Mouse (Mus musculus): Measurements from ENCODE around the gene Ccdc14. TPM values are rescaled to one million over a fixed set of nuclear protein-coding genes. Genes with fewer than 3 reads are reported as not detected.

Gene Ccdc14
- polyA plus RNA-seq, 1 experiment: 8.7 TPM

DNA sequence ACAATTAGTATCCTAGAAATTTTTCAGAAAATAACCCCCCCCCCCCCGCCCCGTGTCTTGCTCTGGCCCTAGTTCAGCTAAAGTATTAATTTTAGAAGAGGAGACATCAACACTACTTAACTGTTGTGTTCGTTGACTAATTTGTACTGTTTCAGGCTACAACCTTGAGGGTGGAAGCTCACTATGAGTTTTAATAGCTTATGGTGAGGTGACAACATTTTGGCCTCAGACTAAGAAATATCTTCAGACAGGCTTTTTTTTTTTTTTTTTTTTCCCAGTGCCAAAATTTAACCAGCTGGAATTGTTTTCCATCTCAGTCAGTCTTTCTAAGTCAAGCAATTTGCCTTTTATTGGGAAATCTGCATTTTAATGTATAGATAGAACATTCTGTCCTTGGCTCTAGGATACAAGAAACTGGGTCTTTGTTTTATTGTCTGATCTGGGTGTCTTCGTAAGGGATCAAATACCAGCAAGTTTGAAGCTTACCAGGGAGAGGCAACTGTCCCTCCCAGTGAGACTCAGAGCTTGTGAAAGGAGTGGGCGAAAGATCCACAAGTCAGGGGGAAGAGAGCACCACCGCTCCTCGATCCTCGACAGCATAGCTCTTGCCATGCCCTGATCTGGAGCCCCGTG lies 73.7 kb downstream of the Ccdc14 start:
- Histone ChIP-seq H3K4me1 (ENCODE audit: control insufficient read depth, insufficient read depth, low read length) (no peaks in the 10 kb centered on the region), H3K36me3 (ENCODE audit: control insufficient read depth, insufficient read depth, low read length) (no peaks in the 10 kb centered on the region), H3K27ac (ENCODE audit: control insufficient read depth, insufficient read depth, low read depth, low read length) (no peak overlapping the region), H3K4me3 (ENCODE audit: control insufficient read depth, low read depth, low read length) (no peak overlapping the region), H3K27me3 (ENCODE audit: control insufficient read depth, insufficient read depth, low read length) (no peaks in the 10 kb centered on the region)
- TF ChIP-seq POLR2A (IDR thresholded peaks at IDR 0.05; ENCODE audit: control insufficient read depth, low read depth, low read length) (no peak), CTCF (IDR thresholded peaks at IDR 0.05; ENCODE audit: control insufficient read depth, insufficient read depth, insufficient replicate concordance, low read depth, low read length) (no peak)

DNA sequence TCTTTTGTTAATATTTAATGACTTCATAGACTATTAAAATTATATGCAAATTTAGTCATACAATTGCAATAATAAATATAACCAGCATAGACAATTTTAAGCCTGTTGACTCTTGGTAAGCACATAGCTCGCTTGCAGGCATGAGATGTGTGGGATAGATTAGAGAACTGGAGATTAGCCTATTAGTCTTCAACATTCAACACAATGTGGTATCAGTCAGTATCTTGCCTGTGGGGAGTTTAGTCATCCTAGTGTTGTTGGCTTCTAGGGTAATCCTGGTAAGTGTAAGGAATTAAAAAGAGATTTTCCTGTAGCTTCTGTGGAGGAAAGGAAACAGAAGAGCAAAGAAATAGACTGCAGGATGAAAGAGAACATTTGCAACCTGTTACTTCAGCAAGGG lies 75.2 kb downstream of the Ccdc14 start:
- no peak for TF ChIP-seq POLR2A (IDR thresholded peaks at IDR 0.05; ENCODE audit: control insufficient read depth, low read depth, low read length)
- TF ChIP-seq CTCF (IDR thresholded peaks at IDR 0.05; ENCODE audit: control insufficient read depth, insufficient read depth, insufficient replicate concordance, low read depth, low read length): no peak
- H3K4me3 ChIP-seq (ENCODE audit: control insufficient read depth, low read depth, low read length): no peak overlapping the region
- no peaks in the 10 kb centered on the region for H3K4me1 ChIP-seq (ENCODE audit: control insufficient read depth, insufficient read depth, low read length)
- no peaks in the 10 kb centered on the region for H3K36me3 ChIP-seq (ENCODE audit: control insufficient read depth, insufficient read depth, low read length)
- no peak overlapping the region for H3K27ac ChIP-seq (ENCODE audit: control insufficient read depth, insufficient read depth, low read depth, low read length)
- no peaks in the 10 kb centered on the region for H3K27me3 ChIP-seq (ENCODE audit: control insufficient read depth, insufficient read depth, low read length)

- H3K27ac ChIP-seq (ENCODE audit: control insufficient read depth, insufficient read depth, low read depth, low read length): no peak overlapping the region
- H3K36me3 ChIP-seq (ENCODE audit: control insufficient read depth, insufficient read depth, low read length): no peaks in the 10 kb centered on the region
- no peaks in the 10 kb centered on the region for H3K4me1 ChIP-seq (ENCODE audit: control insufficient read depth, insufficient read depth, low read length)
- no peak overlapping the region for H3K4me3 ChIP-seq (ENCODE audit: control insufficient read depth, low read depth, low read length)
- no peaks in the 10 kb centered on the region for H3K27me3 ChIP-seq (ENCODE audit: control insufficient read depth, insufficient read depth, low read length)
- no peak for TF ChIP-seq CTCF (IDR thresholded peaks at IDR 0.05; ENCODE audit: control insufficient read depth, insufficient read depth, insufficient replicate concordance, low read depth, low read length)
- no peak for TF ChIP-seq POLR2A (IDR thresholded peaks at IDR 0.05; ENCODE audit: control insufficient read depth, low read depth, low read length)
Measured at GRCm38 (mm10) chr16:34766193-34766592, 75.8 kb downstream of the Ccdc14 start.

- Histone ChIP-seq H3K4me3 (ENCODE audit: control insufficient read depth, low read depth, low read length) (no peak overlapping the region), H3K36me3 (ENCODE audit: control insufficient read depth, insufficient read depth, low read length) (no peaks in the 10 kb centered on the region), H3K27me3 (ENCODE audit: control insufficient read depth, insufficient read depth, low read length) (no peaks in the 10 kb centered on the region), H3K4me1 (ENCODE audit: control insufficient read depth, insufficient read depth, low read length) (no peaks in the 10 kb centered on the region), H3K27ac (ENCODE audit: control insufficient read depth, insufficient read depth, low read depth, low read length) (no peak overlapping the region)
- TF ChIP-seq CTCF (IDR thresholded peaks at IDR 0.05; ENCODE audit: control insufficient read depth, insufficient read depth, insufficient replicate concordance, low read depth, low read length) (no peak), POLR2A (IDR thresholded peaks at IDR 0.05; ENCODE audit: control insufficient read depth, low read depth, low read length) (no peak)
Measured at GRCm38 (mm10) chr16:34767443-34767842, 77.0 kb downstream of the Ccdc14 start.

- Histone ChIP-seq H3K4me1 (ENCODE audit: control insufficient read depth, insufficient read depth, low read length) (no peaks in the 10 kb centered on the region), H3K27me3 (ENCODE audit: control insufficient read depth, insufficient read depth, low read length) (no peaks in the 10 kb centered on the region), H3K27ac (ENCODE audit: control insufficient read depth, insufficient read depth, low read depth, low read length) (no peak overlapping the region), H3K36me3 (ENCODE audit: control insufficient read depth, insufficient read depth, low read length) (no peaks in the 10 kb centered on the region), H3K4me3 (ENCODE audit: control insufficient read depth, low read depth, low read length) (no peak overlapping the region)
- no peak for TF ChIP-seq CTCF (IDR thresholded peaks at IDR 0.05; ENCODE audit: control insufficient read depth, insufficient read depth, insufficient replicate concordance, low read depth, low read length)
- no peak for TF ChIP-seq POLR2A (IDR thresholded peaks at IDR 0.05; ENCODE audit: control insufficient read depth, low read depth, low read length)
Measured at GRCm38 (mm10) chr16:34768436-34768835, 78.0 kb downstream of the Ccdc14 start.

DNA sequence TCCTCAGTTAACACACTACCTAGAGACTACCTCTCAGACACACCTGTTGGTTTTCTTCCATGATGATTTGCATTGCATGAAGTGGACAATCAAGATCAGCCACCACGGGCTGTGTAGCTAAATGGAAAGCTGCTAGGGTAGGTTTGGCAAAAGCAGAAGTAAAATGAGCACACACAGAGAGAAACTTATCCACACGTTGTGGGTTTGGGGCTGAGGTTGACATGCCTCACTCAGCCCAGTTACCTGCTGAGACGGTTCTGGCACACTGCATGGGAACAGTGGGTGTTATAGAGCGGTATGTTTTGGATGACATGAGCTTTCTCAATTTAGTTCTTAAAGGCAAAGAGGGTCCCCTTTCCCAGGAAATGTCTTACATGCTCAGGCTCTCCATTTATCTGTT lies 79.7 kb downstream of the Ccdc14 start:
- no peaks in the 10 kb centered on the region for H3K36me3 ChIP-seq (ENCODE audit: control insufficient read depth, insufficient read depth, low read length)
- no peaks in the 10 kb centered on the region for H3K4me1 ChIP-seq (ENCODE audit: control insufficient read depth, insufficient read depth, low read length)
- no peak overlapping the region for H3K27ac ChIP-seq (ENCODE audit: control insufficient read depth, insufficient read depth, low read depth, low read length)
- TF ChIP-seq CTCF (IDR thresholded peaks at IDR 0.05; ENCODE audit: control insufficient read depth, insufficient read depth, insufficient replicate concordance, low read depth, low read length) (no peak), POLR2A (IDR thresholded peaks at IDR 0.05; ENCODE audit: control insufficient read depth, low read depth, low read length) (no peak)
- no peaks in the 10 kb centered on the region for H3K27me3 ChIP-seq (ENCODE audit: control insufficient read depth, insufficient read depth, low read length)
- no peak overlapping the region for H3K4me3 ChIP-seq (ENCODE audit: control insufficient read depth, low read depth, low read length)

DNA sequence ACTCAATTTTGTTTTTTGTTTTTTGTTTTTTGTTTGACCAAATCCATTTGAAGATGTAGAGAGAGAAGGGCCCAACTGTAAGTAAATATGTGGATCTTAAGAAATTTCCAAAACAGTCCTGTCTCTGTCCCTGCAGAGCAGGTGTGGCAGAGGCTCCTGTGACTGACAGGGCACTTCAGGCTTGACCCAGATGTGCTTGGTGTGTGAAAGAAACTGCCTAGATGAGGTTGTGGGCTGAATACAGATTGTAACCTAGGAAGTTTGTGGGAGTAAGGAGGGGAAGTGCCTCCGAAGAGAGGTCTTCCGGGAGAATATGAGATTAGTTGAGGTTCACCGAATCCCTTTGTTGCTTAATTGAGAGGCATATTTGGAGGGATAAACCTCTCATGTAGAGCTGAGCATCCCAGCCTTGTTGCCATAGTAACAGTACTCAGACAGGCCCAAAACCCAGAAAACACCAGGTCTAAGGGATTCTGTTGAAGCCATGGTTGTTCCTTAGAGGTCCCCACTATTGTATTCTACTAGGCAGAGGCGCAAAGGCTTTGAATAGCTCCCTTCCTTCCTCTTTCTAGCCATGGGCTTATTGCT lies 82.1 kb downstream of the Ccdc14 start:
- Histone ChIP-seq H3K4me1 (ENCODE audit: control insufficient read depth, insufficient read depth, low read length) (no peaks in the 10 kb centered on the region), H3K36me3 (ENCODE audit: control insufficient read depth, insufficient read depth, low read length) (no peaks in the 10 kb centered on the region), H3K27ac (ENCODE audit: control insufficient read depth, insufficient read depth, low read depth, low read length) (no peak overlapping the region), H3K27me3 (ENCODE audit: control insufficient read depth, insufficient read depth, low read length) (no peaks in the 10 kb centered on the region), H3K4me3 (ENCODE audit: control insufficient read depth, low read depth, low read length) (no peak overlapping the region)
- no peak for TF ChIP-seq CTCF (IDR thresholded peaks at IDR 0.05; ENCODE audit: control insufficient read depth, insufficient read depth, insufficient replicate concordance, low read depth, low read length)

Other genes starting within 250 kb of the Ccdc14 start
- 4.2 and 5.7 TPM in 2 replicates for gene Kalrn, start 117.1 kb upstream of the Ccdc14 start, polyA plus RNA-seq (2012; rRNA removed)
- gene Ropn1, start 40.7 kb upstream of the Ccdc14 start, polyA plus RNA-seq (2012; rRNA removed): 933 and 973 TPM in 2 replicates
- 25.3 and 44.4 TPM in 2 replicates for gene Mylk, start 54.6 kb downstream of the Ccdc14 start, polyA plus RNA-seq (2012; rRNA removed)

Data from testis, adult 2 months (tissue).